Mouse (Mus musculus): Measurements from ENCODE around the gene Olfr153.
"Not testable (repeated sequence)": the region's sequence is repeated elsewhere in the genome, so short reads cannot be mapped to it uniquely, and the experiment has no call there.

GRCm38 (mm10) chr2:87496993-87497392 is 34.6 kb upstream of the Olfr153 start, which contains the start of gene Pramel7:
- TF ChIP-seq POLR2A (IDR thresholded peaks at IDR 0.05; ENCODE audit: insufficient read depth, low read length); EP300 (IDR thresholded peaks at IDR 0.05; ENCODE audit: insufficient read depth, low read depth, low read length); CTCF (IDR thresholded peaks at IDR 0.05; ENCODE audit: low read depth, low read length): not testable (repeated sequence)
